Comparison of ENCODE assay signal across 13 mouse cellular contexts in the genomic region with DNA sequence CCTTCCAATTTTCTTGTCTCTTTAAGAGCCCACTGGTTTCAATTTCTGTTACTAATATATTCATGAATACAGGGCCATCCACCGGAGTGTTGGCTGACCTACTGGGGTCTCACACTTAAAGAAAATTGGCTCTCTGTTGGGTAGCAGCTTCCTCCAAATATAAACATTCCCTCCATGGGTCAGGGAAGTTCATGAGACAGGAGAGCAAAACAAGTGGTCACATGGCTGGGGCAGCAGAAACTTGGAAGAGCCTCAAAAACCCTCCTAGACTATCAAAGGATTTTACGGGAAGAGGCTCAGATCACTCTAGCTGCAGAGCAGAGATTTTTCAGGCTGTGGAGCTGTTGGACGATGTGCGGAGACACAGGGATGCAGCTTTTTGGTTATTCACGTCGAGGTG. TPM values are rescaled to one million over a fixed set of nuclear protein-coding genes. Genes with fewer than 3 reads are reported as not detected.
DNase-seq lines count a peak whose midpoint lies in the region; ATAC-seq lines count a peak whose summit lies in the region.
"Had no signal": no experiment of that assay in that cellular context is flagged by ENCODE, and none has a peak within 500 bp of the region (broad histone marks: within the 10 kb centered on the region; RNA-seq: fewer than 3 reads in every experiment).

No protein-coding gene starts in this region.

- H3K9ac ChIP-seq in heart, embryonic 12.5 days: no peak overlapping the region
- H3K9ac ChIP-seq in kidney, embryonic 14.5 days (ENCODE audit: low read depth, low read length): no peak overlapping the region
- H3K9ac ChIP-seq: heart, embryonic 13.5 days; hindbrain, embryonic 13.5 days; neural tube, embryonic 13.5 days had no signal

- ATAC-seq in heart, embryonic 12.5 days (ENCODE audit: insufficient number of reproducible peaks, low FRiP score): no peak
- no peak for ATAC-seq in kidney, embryonic 14.5 days (ENCODE audit: low FRiP score, low TSS enrichment)

- H3K4me1 ChIP-seq in heart, embryonic 12.5 days (replicated peaks): no peaks in the 10 kb centered on the region
- H3K4me1 ChIP-seq in kidney, embryonic 14.5 days (ENCODE audit: control insufficient read depth, insufficient read depth, low read length): no peaks in the 10 kb centered on the region
- H3K4me1 ChIP-seq: heart, embryonic 13.5 days; hindbrain, embryonic 13.5 days; neural tube, embryonic 13.5 days had no signal

- no peaks in the 10 kb centered on the region for H3K27me3 ChIP-seq in heart, embryonic 12.5 days (replicated peaks)
- no peaks in the 10 kb centered on the region for H3K27me3 ChIP-seq in kidney, embryonic 14.5 days (ENCODE audit: control insufficient read depth, insufficient read depth, low read length)
- H3K27me3 ChIP-seq: heart, embryonic 13.5 days; hindbrain, embryonic 13.5 days; neural tube, embryonic 13.5 days had no signal

- no peaks in the 10 kb centered on the region for H3K36me3 ChIP-seq in heart, embryonic 12.5 days
- H3K36me3 ChIP-seq in kidney, embryonic 14.5 days (ENCODE audit: control insufficient read depth, insufficient read depth, low read length): no peaks in the 10 kb centered on the region
- H3K36me3 ChIP-seq: heart, embryonic 13.5 days; hindbrain, embryonic 13.5 days; neural tube, embryonic 13.5 days had no signal

- H3K4me3 ChIP-seq in heart, embryonic 12.5 days: no peak overlapping the region
- H3K4me3 ChIP-seq in kidney, embryonic 14.5 days (ENCODE audit: low read length): no peak overlapping the region
- H3K4me3 ChIP-seq: heart, embryonic 13.5 days; hindbrain, embryonic 13.5 days; neural tube, embryonic 13.5 days had no signal

- H3K27ac ChIP-seq in heart, embryonic 12.5 days (ENCODE audit: poor library complexity, severe bottlenecking): no peak overlapping the region
- H3K27ac ChIP-seq in kidney, embryonic 14.5 days (ENCODE audit: low read depth, low read length): no peak overlapping the region
- H3K27ac ChIP-seq: heart, embryonic 13.5 days; hindbrain, embryonic 13.5 days; neural tube, embryonic 13.5 days had no signal

- 73% methylated on average over 6 of the region's 6 CpGs for WGBS in heart, embryonic 12.5 days
- 75% methylated on average over 6 of the region's 6 CpGs for WGBS in kidney, embryonic 14.5 days

- no peaks in the 10 kb centered on the region for H3K9me3 ChIP-seq in heart, embryonic 12.5 days (replicated peaks)
- H3K9me3 ChIP-seq in kidney, embryonic 14.5 days (ENCODE audit: control insufficient read depth, low read length): no peaks in the 10 kb centered on the region
- H3K9me3 ChIP-seq: heart, embryonic 13.5 days; hindbrain, embryonic 13.5 days; neural tube, embryonic 13.5 days had no signal

- peak; percentile 92 for DNase-seq in heart, adult 11 months
- DNase-seq in kidney, adult 8-10 months: peak; percentile 41 to 59
- DNase-seq in lung, adult 18-20 months: peak; percentile 52 to 74
- peak; percentile 81 for DNase-seq in lung, postnatal 36 days
- no peak for DNase-seq in cerebellum, adult 9-11 months
- no peak for DNase-seq in right cerebral cortex, postnatal 4 days
- DNase-seq: B cell, adult 2 months; cerebellum, adult 8-10 months had no signal

- no peak overlapping the region for H3K4me2 ChIP-seq in heart, embryonic 12.5 days
- no peak overlapping the region for H3K4me2 ChIP-seq in kidney, embryonic 14.5 days (replicated peaks; ENCODE audit: low read depth, low read length)
- H3K4me2 ChIP-seq: heart, embryonic 13.5 days; hindbrain, embryonic 13.5 days; neural tube, embryonic 13.5 days had no signal

RNA-seq across cellular contexts. Expression of a gene that starts 19.1 kb away (rescaled TPM):
- 0.82 and 0.98 TPM in 2 replicates for polyA plus RNA-seq in heart, embryonic 12.5 days (2016; fragmentation: Nextera tagmentation; extraction: Ambion mirVana)
- 3.8 and 4.0 TPM in 2 replicates for polyA plus RNA-seq in kidney, embryonic 14.5 days (2014; fragmentation: Nextera tagmentation; extraction: Ambion mirVana)

RNA-seq across cellular contexts. Expression of a gene that starts 21.3 kb away (rescaled TPM):
- polyA plus RNA-seq in heart, embryonic 12.5 days (2016; fragmentation: Nextera tagmentation; extraction: Ambion mirVana): 0.45 and 0.90 TPM in 2 replicates
- 7.8 and 9.6 TPM in 2 replicates for polyA plus RNA-seq in kidney, embryonic 14.5 days (2014; fragmentation: Nextera tagmentation; extraction: Ambion mirVana)

Comparison
In these comparisons a context has a peak if more than half of its experiments do, and no peak if none do; other contexts are left out.
1. DNase-seq: peak in heart, adult 11 months (single experiment), kidney, adult 8-10 months (2 of 2), lung, adult 18-20 months (2 of 2) and lung, postnatal 36 days (single experiment); none in cerebellum, adult 9-11 months (single experiment) and right cerebral cortex, postnatal 4 days (single experiment).